Mouse (Mus musculus) ES-Bruce4 (cell line): ENCODE data around the gene Plscr1. TPM values are rescaled to one million over a fixed set of nuclear protein-coding genes. Genes with fewer than 3 reads are reported as not detected.

Source experiments
- H3K27ac ChIP-seq: 2 replicates; pipeline ENCODE4 v1.5.1; 2012; ENCODE audit warnings: low read length, inconsistent platforms; ENCODE audit not compliant: insufficient read depth
- H3K27me3 ChIP-seq: 2 replicates; pipeline ENCODE4 v1.6.1; 2012; ENCODE audit warnings: mild to moderate bottlenecking, low read length, inconsistent platforms; ENCODE audit not compliant: control insufficient read depth, poor library complexity, insufficient read depth, severe bottlenecking
- H3K36me3 ChIP-seq: 2 replicates; pipeline ENCODE4 v1.6.1; 2012; ENCODE audit warnings: inconsistent platforms, mild to moderate bottlenecking, low read length, moderate library complexity; ENCODE audit not compliant: control insufficient read depth, poor library complexity, insufficient read depth, severe bottlenecking
- H3K4me1 ChIP-seq: one replicate; pipeline ENCODE4 v1.8.1; 2011; ENCODE audit warnings: low read length; ENCODE audit not compliant: control insufficient read depth, insufficient read depth
- H3K4me3 ChIP-seq: 2 replicates; pipeline ENCODE4 v1.5.1; 2011; ENCODE audit warnings: low read depth, mild to moderate bottlenecking, low read length
- H3K9ac ChIP-seq: 2 replicates; pipeline ENCODE4 v1.6.1; 2012; ENCODE audit warnings: low read depth, mild to moderate bottlenecking, inconsistent platforms; ENCODE audit not compliant: poor library complexity, severe bottlenecking
- H3K9me3 ChIP-seq: replicated peaks from 2 replicates; pipeline ENCODE4 v1.6.1; 2012; ENCODE audit warnings: mild to moderate bottlenecking, low read length, inconsistent platforms; ENCODE audit not compliant: control insufficient read depth, poor library complexity, insufficient read depth, severe bottlenecking
- CTCF ChIP-seq: IDR thresholded peaks from one replicate; pipeline ENCODE4 v1.8.1; 2011; ENCODE audit warnings: low read depth, low read length
- EP300 ChIP-seq: IDR thresholded peaks from 2 replicates; pipeline ENCODE4 v1.6.1; 2011; ENCODE audit warnings: low read depth, low read length; ENCODE audit not compliant: insufficient read depth
- POLR2A ChIP-seq: IDR thresholded peaks from one replicate; pipeline ENCODE4 v1.8.1; 2011; ENCODE audit warnings: low read length; ENCODE audit not compliant: insufficient read depth
- polyA plus RNA-seq: library from polyadenylated mRNA; stranded (reverse); fragments of >200 nt; gene quantifications from 2 replicates; pipeline ENCODE4 v1.2.4, GENCODE M21; 2011; ENCODE audit warnings: low read depth; ENCODE audit not compliant: missing spikeins, insufficient read depth, insufficient read length

Gene Plscr1
- polyA plus RNA-seq, 1 experiment, result 18.4 TPM

- TF ChIP-seq CTCF, result no peak
- Histone ChIP-seq H3K4me1 (no peaks in the 10 kb centered on the region), H3K9me3 (no peaks in the 10 kb centered on the region)
These were observed 40.1 kb downstream of the Plscr1 start for GRCm38 (mm10) chr9:92289675-92290074.

GRCm38 (mm10) chr9:92292169-92292568 lies 42.6 kb downstream of the Plscr1 start:
- TF ChIP-seq POLR2A (no peak), CTCF (no peak), EP300 (no peak)
- H3K4me1 ChIP-seq, result no peaks in the 10 kb centered on the region
- H3K27me3 ChIP-seq, result no peaks in the 10 kb centered on the region
- H3K36me3 ChIP-seq, result no peaks in the 10 kb centered on the region
- no peak overlapping the region for H3K9ac ChIP-seq
- H3K27ac ChIP-seq, result no peak overlapping the region
- no peaks in the 10 kb centered on the region for H3K9me3 ChIP-seq
- H3K4me3 ChIP-seq, result no peak overlapping the region

More at GRCm38 (mm10) chr9:92289675-92290074, 40.1 kb downstream of the Plscr1 start:
- H3K27me3 ChIP-seq, result no peaks in the 10 kb centered on the region
- H3K4me3 ChIP-seq, result no peak overlapping the region
- no peak overlapping the region for H3K27ac ChIP-seq
- H3K9ac ChIP-seq, result no peak overlapping the region
- no peaks in the 10 kb centered on the region for H3K36me3 ChIP-seq

GRCm38 (mm10) chr9:92292922-92293321 lies 43.4 kb downstream of the Plscr1 start:
- Histone ChIP-seq H3K9me3 (no peaks in the 10 kb centered on the region), H3K27ac (no peak overlapping the region), H3K27me3 (no peaks in the 10 kb centered on the region), H3K4me1 (no peaks in the 10 kb centered on the region), H3K9ac (no peak overlapping the region), H3K36me3 (no peaks in the 10 kb centered on the region), H3K4me3 (no peak overlapping the region)
- no peak for TF ChIP-seq EP300
- no peak for TF ChIP-seq POLR2A
- no peak for TF ChIP-seq CTCF

GRCm38 (mm10) chr9:92293560-92294548 lies 44.3 kb downstream of the Plscr1 start:
- TF ChIP-seq EP300 (no peak), POLR2A (no peak), CTCF (no peak)
- H3K4me1 ChIP-seq, result no peaks in the 10 kb centered on the region
- H3K36me3 ChIP-seq, result no peaks in the 10 kb centered on the region
- H3K9me3 ChIP-seq, result no peaks in the 10 kb centered on the region
- no peaks in the 10 kb centered on the region for H3K27me3 ChIP-seq
- H3K9ac ChIP-seq, result no peak overlapping the region
- no peak overlapping the region for H3K4me3 ChIP-seq
- H3K27ac ChIP-seq, result no peak overlapping the region

- H3K27ac ChIP-seq, result no peak overlapping the region
- no peak overlapping the region for H3K4me3 ChIP-seq
- H3K36me3 ChIP-seq, result no peaks in the 10 kb centered on the region
- H3K9me3 ChIP-seq, result no peaks in the 10 kb centered on the region
- H3K4me1 ChIP-seq, result no peaks in the 10 kb centered on the region
- H3K9ac ChIP-seq, result no peak overlapping the region
- TF ChIP-seq EP300, result no peak
- TF ChIP-seq POLR2A, result no peak
- no peak for TF ChIP-seq CTCF
- no peaks in the 10 kb centered on the region for H3K27me3 ChIP-seq
These were observed 48.7 kb downstream of the Plscr1 start for GRCm38 (mm10) chr9:92298288-92298687.

GRCm38 (mm10) chr9:92301213-92301612 lies 51.7 kb downstream of the Plscr1 start:
- no peaks in the 10 kb centered on the region for H3K27me3 ChIP-seq
- H3K36me3 ChIP-seq, result no peaks in the 10 kb centered on the region
- H3K4me3 ChIP-seq, result no peak overlapping the region
- no peak overlapping the region for H3K27ac ChIP-seq
- H3K9ac ChIP-seq, result no peak overlapping the region
- TF ChIP-seq CTCF (no peak), POLR2A (no peak), EP300 (no peak)
- H3K4me1 ChIP-seq, result peaks cover 2% of the 10 kb centered on the region
- no peaks in the 10 kb centered on the region for H3K9me3 ChIP-seq
